Mouse (Mus musculus): ENCODE measurements at regions not wholly inside any gene's neighbourhood (a gene's known extent, or its start where the extent isn't known, plus 50 kb on each side); places are given as distances from the start of the nearest gene placed in this dataset.

GRCm38 (mm10) chr11:71697017-71697416, 52.7 kb upstream of the Wscd1 start:
- intact Hi-C loops (cut with DNase I): loop anchor here (2.0 kb wide), 1 partner anchor 50 kb away; no protein-coding TSS in a partner anchor
- Histone ChIP-seq H3K36me3 (ENCODE audit: control insufficient read depth, insufficient read depth, low read length) (no peaks in the 10 kb centered on the region), H3K27ac (peak overlapping the region; percentile 9; the same call in 1 of the 2 replicates), H3K9ac (ENCODE audit: low read depth, low read length) (no peak overlapping the region), H3K4me1 (ENCODE audit: control insufficient read depth, insufficient read depth, low read length) (peaks cover 5% of the 10 kb centered on the region), H3K79me2 (replicated peaks; ENCODE audit: control insufficient read depth, insufficient read depth, low read length) (no peaks in the 10 kb centered on the region), H3K4me3 (no peak overlapping the region), H3K27me3 (ENCODE audit: control insufficient read depth, insufficient read depth, low read length) (no peaks in the 10 kb centered on the region)
- 0 out of 2 replicates have a peak, but pooled peaks have one; percentile 18 for TF ChIP-seq EP300 (IDR thresholded peaks at IDR 0.05; ENCODE audit: insufficient read depth, low read depth, low read length)
- no peak for TF ChIP-seq CTCF (IDR thresholded peaks at IDR 0.05)
- 15% methylated on average over 3 of the region's 3 CpGs for WGBS
- DNase-seq: peak in 1 of 2 experiments; percentile 6

- no peaks in the 10 kb centered on the region for H3K36me3 ChIP-seq (ENCODE audit: control insufficient read depth, insufficient read depth, low read length)
- no peak overlapping the region for H3K9ac ChIP-seq (ENCODE audit: low read depth, low read length)
- no peak for DNase-seq
- H3K27ac ChIP-seq: no peak overlapping the region
- 90% methylated on average over 4 of the region's 4 CpGs for WGBS
- H3K27me3 ChIP-seq (ENCODE audit: control insufficient read depth, insufficient read depth, low read length): no peaks in the 10 kb centered on the region
- H3K4me3 ChIP-seq: no peak overlapping the region
- no peaks in the 10 kb centered on the region for H3K79me2 ChIP-seq (replicated peaks; ENCODE audit: control insufficient read depth, insufficient read depth, low read length)
- TF ChIP-seq CTCF (IDR thresholded peaks at IDR 0.05) (no peak), EP300 (IDR thresholded peaks at IDR 0.05; ENCODE audit: insufficient read depth, low read depth, low read length) (no peak)
- H3K4me1 ChIP-seq (ENCODE audit: control insufficient read depth, insufficient read depth, low read length): peaks cover 5% of the 10 kb centered on the region
- intact Hi-C loops (cut with DNase I): no loop called here
Measured at GRCm38 (mm10) chr11:71698836-71699235, 50.9 kb upstream of the Wscd1 start.

All from heart, adult 2 months (tissue).